Mouse (Mus musculus) neural tube, embryonic 15.5 days (tissue): ENCODE results near the gene Olfr854. TPM values are rescaled to one million over a fixed set of nuclear protein-coding genes. Genes with fewer than 3 reads are reported as not detected.

Source experiments
- ATAC-seq: fragments of 200-750 bp; cut with Nextera tagmentation; 2 replicates; pipeline ENCODE4 v1.8.0; 2017; ENCODE audit warnings: mild to moderate bottlenecking, moderate TSS enrichment, moderate library complexity; ENCODE audit not compliant: low FRiP score
- H3K27ac ChIP-seq: fragments of 300-500 bp; sonication (generic); replicated peaks from 2 replicates; pipeline ENCODE4 v1.5.1; 2015; ENCODE audit warnings: mild to moderate bottlenecking, inconsistent platforms
- H3K27me3 ChIP-seq: fragments of 300-500 bp; sonication (generic); replicated peaks from 2 replicates; pipeline ENCODE4 v1.6.1; 2015; ENCODE audit warnings: inconsistent platforms
- H3K36me3 ChIP-seq: fragments of 300-500 bp; sonication (generic); 2 replicates; pipeline ENCODE4 v1.6.1; 2015; ENCODE audit warnings: inconsistent platforms
- H3K4me1 ChIP-seq: fragments of 300-500 bp; sonication (generic); 2 replicates; pipeline ENCODE4 v1.6.1; 2015; ENCODE audit warnings: inconsistent platforms
- H3K4me2 ChIP-seq: fragments of 300-500 bp; sonication (generic); 2 replicates; pipeline ENCODE4 v1.6.1; 2015; ENCODE audit warnings: inconsistent platforms, mild to moderate bottlenecking, moderate library complexity
- H3K4me3 ChIP-seq: fragments of 300-500 bp; sonication (generic); replicated peaks from 2 replicates; pipeline ENCODE4 v1.5.1; 2015; ENCODE audit warnings: mild to moderate bottlenecking, inconsistent platforms
- H3K9ac ChIP-seq: fragments of 300-500 bp; sonication (generic); replicated peaks from 2 replicates; pipeline ENCODE4 v1.6.1; 2015; ENCODE audit warnings: mild to moderate bottlenecking, inconsistent platforms
- H3K9me3 ChIP-seq: fragments of 300-500 bp; sonication (generic); replicated peaks from 2 replicates; pipeline ENCODE4 v1.6.1; 2016; ENCODE audit warnings: inconsistent platforms
- WGBS: fragments of 180-500 bp; shearing (Covaris S2); methylation state at CpG from one replicate; pipeline ENCODE4 v1.1.7; 2015; ENCODE audit warnings: mixed read lengths; 5-methylcytosine and 5-hydroxymethylcytosine counted together
- polyA plus RNA-seq: library from polyadenylated mRNA; unstranded; fragments of >200 nt; fragmentation: Nextera tagmentation; extraction: Ambion mirVana; gene quantifications from 2 replicates; pipeline ENCODE4 v1.2.1, GENCODE M21; 2015

Gene Olfr854
- not detected in 2 replicates for polyA plus RNA-seq

DNA sequence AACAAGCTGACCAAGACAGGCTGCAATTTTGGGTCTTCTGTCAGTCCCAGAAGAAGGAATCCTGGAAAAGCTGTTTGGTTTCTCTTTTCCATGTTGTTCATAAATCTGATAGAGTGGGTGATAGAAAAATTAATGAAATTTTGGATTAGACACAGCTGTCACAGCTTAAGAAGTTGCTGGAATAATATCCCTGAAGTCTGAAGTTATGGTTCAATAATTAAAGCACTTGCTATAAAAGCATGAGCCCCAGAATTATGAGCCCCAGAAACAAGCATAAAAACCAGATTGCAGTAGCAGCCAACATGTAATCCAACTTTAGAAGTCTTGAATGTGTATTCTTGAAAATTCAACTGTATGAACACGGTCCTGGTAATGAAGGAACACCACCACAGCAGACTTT, at the start of gene Olfr854:
TSS of gene Olfr854 (minus strand) at position 101 of the 400 bp plus-strand sequence.
- Histone ChIP-seq H3K27me3 (no peaks in the 10 kb centered on the region), H3K4me1 (no peaks in the 10 kb centered on the region), H3K9ac (no peak within 1 kb of the TSS), H3K4me3 (no peak within 1 kb of the TSS), H3K4me2 (no peak within 1 kb of the TSS), H3K9me3 (no peaks in the 10 kb centered on the region), H3K27ac (no peak within 1 kb of the TSS), H3K36me3 (no peaks in the 10 kb centered on the region)
- ATAC-seq = no peak
- 83% methylated on average over 1 of the region's 1 CpGs for WGBS

DNA sequence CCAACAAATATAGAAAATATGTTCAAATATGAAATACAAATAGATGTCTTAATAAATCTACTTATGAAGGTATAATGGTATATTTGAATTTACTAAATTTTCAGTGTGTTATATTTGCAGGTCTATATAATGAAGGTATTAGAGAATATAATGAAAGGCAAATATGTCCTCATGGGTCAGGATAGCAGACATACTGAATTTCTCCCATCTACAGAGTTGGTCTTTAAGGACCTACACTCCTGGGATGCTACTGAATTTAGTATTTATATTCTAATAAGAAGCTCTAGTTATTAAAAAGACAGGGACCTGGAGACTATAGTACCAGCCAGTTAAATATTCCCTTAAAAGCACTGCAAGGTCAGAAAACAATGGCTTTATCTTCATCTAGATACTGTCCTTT, 15.1 kb upstream of the Olfr854 start, which contains the start of gene Olfr855:
TSS of gene Olfr855 (plus strand) at position 301 of the 400 bp plus-strand sequence.
- Histone ChIP-seq H3K9ac (no peak within 1 kb of the TSS), H3K9me3 (no peaks in the 10 kb centered on the region), H3K27me3 (no peaks in the 10 kb centered on the region), H3K27ac (no peak within 1 kb of the TSS), H3K36me3 (no peaks in the 10 kb centered on the region), H3K4me3 (no peak within 1 kb of the TSS), H3K4me2 (no peak within 1 kb of the TSS), H3K4me1 (no peaks in the 10 kb centered on the region)
- no peak for ATAC-seq

DNA sequence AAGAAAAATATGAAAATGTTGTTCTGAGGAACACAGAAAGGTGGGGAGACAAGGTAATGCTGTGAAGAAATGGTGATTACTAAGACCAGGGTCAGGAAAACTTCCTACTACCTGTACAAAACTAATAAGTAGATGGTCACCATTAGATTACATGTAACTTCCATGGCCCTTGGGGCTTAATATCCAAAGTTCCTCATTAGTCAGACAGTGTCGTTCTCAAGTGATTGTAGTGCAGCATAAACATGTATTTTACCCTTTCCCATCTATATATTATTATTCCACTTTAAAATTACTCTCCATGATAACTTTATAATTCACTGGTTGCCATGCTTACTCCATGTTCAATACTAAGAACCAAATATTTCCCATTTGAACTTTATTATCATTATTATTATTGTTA, 26.2 kb downstream of the Olfr854 start, which contains the start of gene Olfr853:
TSS of gene Olfr853 (minus strand) at position 101 of the 400 bp plus-strand sequence.
- Histone ChIP-seq H3K27me3 (no peaks in the 10 kb centered on the region), H3K9ac (no peak within 1 kb of the TSS), H3K36me3 (no peaks in the 10 kb centered on the region), H3K4me3 (no peak within 1 kb of the TSS), H3K4me1 (no peaks in the 10 kb centered on the region), H3K9me3 (0 out of 2 replicates have a peak, but pooled peaks cover 5% of the 10 kb centered on the region), H3K4me2 (no peak within 1 kb of the TSS), H3K27ac (no peak within 1 kb of the TSS)
- no peak for ATAC-seq
- WGBS = 77% methylated on average over 1 of the region's 1 CpGs

Other genes with a start within 250 kb of the Olfr854 start
- not detected in 2 replicates for gene Olfr845, start 230.9 kb downstream of the Olfr854 start, polyA plus RNA-seq
- gene Olfr846, start 203.4 kb downstream of the Olfr854 start, polyA plus RNA-seq = not detected in 2 replicates
- gene Olfr847, start 188.7 kb downstream of the Olfr854 start, polyA plus RNA-seq = not detected in 2 replicates
- not detected in 2 replicates for gene Olfr849, start 127.1 kb downstream of the Olfr854 start, polyA plus RNA-seq
- not detected in 2 replicates for gene Olfr850, start 89.1 kb downstream of the Olfr854 start, polyA plus RNA-seq
- gene Olfr851, start 74.1 kb downstream of the Olfr854 start, polyA plus RNA-seq = not detected in 2 replicates
- not detected in 2 replicates for gene Olfr853, start 26.3 kb downstream of the Olfr854 start, polyA plus RNA-seq
- not detected in 2 replicates for gene Olfr855, start 15.2 kb upstream of the Olfr854 start, polyA plus RNA-seq
- gene Zfp317, start 54.7 kb upstream of the Olfr854 start, polyA plus RNA-seq = 27.5 and 29.2 TPM in 2 replicates
- gene Olfr857, start 142.1 kb upstream of the Olfr854 start, polyA plus RNA-seq = not detected in 2 replicates
- gene Olfr58, start 212.9 kb upstream of the Olfr854 start, polyA plus RNA-seq = not detected in 2 replicates
- not detected in 2 replicates for gene Olfr859, start 237.5 kb upstream of the Olfr854 start, polyA plus RNA-seq